Mouse (Mus musculus): ENCODE measurements around the gene Gimap4.

Gene Gimap4

GRCm38 (mm10) chr6:48727761-48728160 lies 43.4 kb downstream of the Gimap4 start:
- ChIA-PET POLR2A (no interaction called here), CTCF (no interaction called here)

- ChIA-PET CTCF (interaction anchor here in 1 of 4 experiments (1.3 to 2.9 kb wide), 2 partner anchors 9 to 14 kb away, joined by 3 to 10 read pairs; partner anchors contain the start of gene Gimap5), POLR2A (interaction anchor here in 1 of 4 experiments (1.3 kb wide), 1 partner anchor 8 kb away, joined by 4 read pairs; no protein-coding TSS in a partner anchor)
These were observed 48.5 kb downstream of the Gimap4 start for GRCm38 (mm10) chr6:48732864-48733304.

GRCm38 (mm10) chr6:48733660-48734059 lies 49.3 kb downstream of the Gimap4 start:
- CTCF ChIA-PET: interaction anchor here in 3 of 4 experiments (0.9 to 2.9 kb wide), 3 partner anchors 13 to 81 kb away, joined by 3 to 10 read pairs (median 4); partner anchors contain the start of gene Gimap5 (in 1 of the 3)
- POLR2A ChIA-PET: no interaction called here

GRCm38 (mm10) chr6:48737053-48737452 lies 52.7 kb downstream of the Gimap4 start:
- POLR2A ChIA-PET: no interaction called here
- CTCF ChIA-PET: interaction anchor here in 3 of 4 experiments (0.5 to 1.7 kb wide), 3 partner anchors 9 to 190 kb away, joined by 3 to 5 read pairs (median 3); partner anchors contain the start of genes Gimap3 (in 1 of the 3) and Gimap5 (in 1 of the 3)

- CTCF ChIA-PET: interaction anchor here in 1 of 4 experiments (1.1 kb wide), 1 partner anchor 9 kb away, joined by 3 read pairs; the partner anchor contains the start of gene Gimap5
- POLR2A ChIA-PET: no interaction called here
These were observed 53.3 kb downstream of the Gimap4 start for GRCm38 (mm10) chr6:48737688-48738087.

- CTCF ChIA-PET: interaction anchor here in 1 of 4 experiments (0.6 kb wide), 2 partner anchors 117 to 184 kb away, joined by 5 to 15 read pairs; no protein-coding TSS in a partner anchor
- POLR2A ChIA-PET: interaction anchor here in 1 of 4 experiments (0.6 kb wide), 1 partner anchor 121 kb away, joined by 3 read pairs; no protein-coding TSS in a partner anchor
These were observed 54.8 kb downstream of the Gimap4 start, which contains the start of gene Gimap1 for GRCm38 (mm10) chr6:48738961-48739779. Gene Gimap1, plus strand, starts transcription at chr6:48739054.

- POLR2A ChIA-PET: interaction anchor here in 1 of 4 experiments (0.6 kb wide), 1 partner anchor 121 kb away, joined by 3 read pairs; no protein-coding TSS in a partner anchor
- CTCF ChIA-PET: interaction anchor here in 1 of 4 experiments (0.6 kb wide), 1 partner anchor 117 kb away, joined by 5 read pairs; no protein-coding TSS in a partner anchor
These were observed 55.4 kb downstream of the Gimap4 start for GRCm38 (mm10) chr6:48739780-48740055.

- ChIA-PET CTCF (interaction anchor here (0.5 to 1.7 kb wide), 5 partner anchors 74 to 301 kb away, joined by 3 to 8 read pairs (median 5); partner anchors contain the start of gene Gimap8 (in 1 of the 4)), POLR2A (interaction anchor here in 3 of 4 experiments (0.6 to 1.4 kb wide), 6 partner anchors 8 to 627 kb away, joined by 3 to 4 read pairs (median 3); partner anchors contain the start of gene Fam221a (in 1 of the 3))
These were observed 56.3 kb downstream of the Gimap4 start for GRCm38 (mm10) chr6:48740501-48741169.

GRCm38 (mm10) chr6:48741273-48741672 lies 56.9 kb downstream of the Gimap4 start:
- ChIA-PET POLR2A (interaction anchor here in 3 of 4 experiments (0.6 to 1.4 kb wide), 8 partner anchors 9 to 626 kb away, joined by 3 to 4 read pairs (median 3); partner anchors contain the start of genes Fam221a (in 1 of the 3) and Gimap3 (in 1 of the 3)), CTCF (interaction anchor here (0.5 to 1.7 kb wide), 7 partner anchors 9 to 300 kb away, joined by 3 to 6 read pairs (median 5); partner anchors contain the start of gene Gimap8 (in 1 of the 4))
